Mouse (Mus musculus): ENCODE data around the gene Etfrf1. TPM values are rescaled to one million over a fixed set of nuclear protein-coding genes. Genes with fewer than 3 reads are reported as not detected.

Gene Etfrf1
- total RNA-seq, 1 experiment from 2014 or later = 22.3 TPM

DNA sequence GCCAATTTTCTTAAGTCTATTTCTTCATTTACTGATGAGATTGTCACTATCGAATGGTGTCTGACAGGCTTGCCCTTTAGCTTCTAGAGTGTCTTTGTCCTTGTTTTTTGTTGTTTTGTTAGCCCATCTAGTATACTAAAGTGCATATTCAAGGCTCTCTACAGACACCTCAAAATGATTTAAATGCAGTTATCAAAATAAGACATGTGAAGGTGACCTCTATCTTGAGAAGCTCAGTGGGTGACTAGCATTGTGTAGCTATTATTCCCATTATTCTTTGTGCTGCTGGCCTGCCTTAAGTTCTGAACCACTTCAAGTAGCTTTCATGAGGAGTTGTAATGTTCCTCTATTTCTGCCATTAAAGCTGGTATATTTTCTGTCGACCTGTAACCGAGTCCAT lies 4.9 kb downstream of the Etfrf1 start:
- ATAC-seq (replicated peaks; ENCODE audit: low read depth, poor library complexity, severe bottlenecking) = no peak

DNA sequence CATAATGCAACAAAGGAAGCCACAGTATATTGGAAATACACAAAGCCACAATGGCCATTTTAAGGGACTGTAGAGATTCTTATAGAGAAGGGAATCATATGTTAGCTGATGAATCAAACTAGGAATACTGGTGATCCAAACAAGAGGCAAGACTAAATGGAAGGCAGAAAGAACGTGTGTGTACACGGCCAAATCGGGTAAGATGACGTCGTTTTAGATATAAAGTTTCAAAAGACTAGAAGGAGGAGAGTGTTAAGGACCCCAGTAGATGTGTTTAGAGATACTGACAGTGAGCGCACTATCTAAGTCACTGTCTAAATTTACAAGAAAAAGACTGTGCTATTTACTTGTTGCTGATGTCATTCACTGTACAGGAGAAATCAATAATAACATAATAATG lies 13.3 kb downstream of the Etfrf1 start:
- no peak for ATAC-seq (replicated peaks; ENCODE audit: low read depth, poor library complexity, severe bottlenecking)

DNA sequence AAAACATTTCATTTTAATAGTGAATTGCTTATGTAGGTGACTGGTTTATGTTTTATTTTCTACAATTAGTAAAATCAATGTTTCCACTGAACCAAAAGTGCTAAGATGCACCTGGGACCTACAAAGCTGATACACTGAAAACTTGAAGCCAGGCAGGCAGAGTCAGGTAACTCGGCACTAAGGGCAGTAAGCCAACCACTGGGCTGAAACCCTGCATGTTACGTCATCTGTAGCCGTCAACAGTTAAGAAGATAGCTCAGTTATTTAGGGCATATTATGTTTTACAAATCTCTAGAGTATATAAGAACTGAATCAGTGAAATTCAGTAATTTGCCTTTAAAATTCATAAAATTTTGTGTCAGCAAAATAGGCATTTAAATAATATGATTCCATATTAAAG lies 15.4 kb downstream of the Etfrf1 start:
- no peak for ATAC-seq (replicated peaks; ENCODE audit: low read depth, poor library complexity, severe bottlenecking)

DNA sequence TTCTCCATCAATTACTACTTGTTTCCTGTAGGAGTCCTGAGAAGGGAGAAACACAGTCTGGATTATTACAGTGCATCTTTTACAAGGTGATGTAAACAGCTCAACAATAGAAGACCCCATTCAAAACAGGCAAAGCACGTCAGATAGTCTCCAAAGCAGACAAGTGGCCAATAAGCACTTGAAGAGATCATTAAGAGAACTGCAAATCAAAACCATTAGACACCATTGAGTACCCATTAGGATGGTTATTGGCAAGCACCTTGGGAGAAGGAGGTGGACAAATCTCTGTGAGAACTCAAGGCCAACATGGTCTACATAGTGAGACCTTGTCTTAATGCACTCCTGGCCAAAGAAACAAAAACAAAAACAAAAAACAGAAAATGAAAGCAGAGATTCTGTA lies 23.5 kb downstream of the Etfrf1 start:
- no peak for ATAC-seq (replicated peaks; ENCODE audit: low read depth, poor library complexity, severe bottlenecking)

DNA sequence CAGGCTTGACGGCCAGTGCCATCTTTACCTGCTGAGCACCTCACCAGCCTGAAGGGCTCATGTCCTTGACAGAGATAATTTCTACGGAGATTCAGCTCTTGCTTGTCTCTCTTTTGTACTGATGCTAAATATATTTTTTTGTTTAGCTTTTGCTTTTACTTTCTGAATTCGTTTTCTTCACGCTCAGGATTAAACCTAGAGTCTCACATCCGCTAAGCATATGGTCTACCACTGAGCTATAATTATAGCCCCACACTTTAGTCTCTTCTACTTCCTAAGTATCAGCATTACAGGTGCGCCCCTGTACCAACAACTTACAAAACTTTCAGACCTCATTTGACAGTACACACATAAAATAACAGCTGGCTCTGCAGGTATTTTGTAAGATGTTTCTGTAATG lies 24.4 kb downstream of the Etfrf1 start:
- no peak for ATAC-seq (replicated peaks; ENCODE audit: low read depth, poor library complexity, severe bottlenecking)

DNA sequence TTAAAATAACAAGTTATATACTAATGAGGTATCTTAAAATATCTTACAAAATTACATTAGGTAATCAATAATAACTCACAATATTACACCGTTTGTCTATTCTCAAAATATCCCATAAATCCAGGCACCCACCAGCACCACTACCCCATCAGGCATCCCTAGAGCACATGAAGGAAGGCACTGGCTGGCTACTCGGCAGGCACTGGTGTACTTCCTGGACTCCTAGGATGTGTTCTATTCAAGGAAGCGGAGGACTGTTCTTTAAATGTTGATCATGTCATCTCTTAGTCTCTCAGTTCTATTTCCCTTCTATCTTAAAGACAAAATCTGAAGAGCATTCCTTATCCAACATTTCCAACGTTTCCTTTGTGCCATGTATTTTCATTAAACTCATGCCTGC lies 26.2 kb downstream of the Etfrf1 start:
- no peak for ATAC-seq (replicated peaks; ENCODE audit: low read depth, poor library complexity, severe bottlenecking)

DNA sequence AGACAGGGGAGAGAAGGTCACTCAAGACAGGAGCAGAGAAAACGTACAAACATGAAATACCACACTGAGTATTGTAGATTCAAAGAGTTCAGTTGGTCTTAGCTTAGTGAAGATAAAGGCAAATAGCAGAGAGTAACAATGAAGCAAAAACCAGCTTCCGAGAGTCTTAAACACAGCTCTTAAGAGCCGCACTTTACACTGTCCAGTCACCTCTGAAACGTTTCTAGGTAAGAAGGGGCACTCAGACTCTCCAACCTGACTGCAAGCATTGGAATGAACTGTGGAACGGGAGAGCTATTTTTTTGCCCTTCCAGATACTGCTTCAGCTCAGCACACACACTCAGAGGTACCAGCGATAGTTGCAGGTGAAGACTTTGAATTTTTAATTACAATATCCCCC lies 29.4 kb downstream of the Etfrf1 start:
- no peak for ATAC-seq (replicated peaks; ENCODE audit: low read depth, poor library complexity, severe bottlenecking)

DNA sequence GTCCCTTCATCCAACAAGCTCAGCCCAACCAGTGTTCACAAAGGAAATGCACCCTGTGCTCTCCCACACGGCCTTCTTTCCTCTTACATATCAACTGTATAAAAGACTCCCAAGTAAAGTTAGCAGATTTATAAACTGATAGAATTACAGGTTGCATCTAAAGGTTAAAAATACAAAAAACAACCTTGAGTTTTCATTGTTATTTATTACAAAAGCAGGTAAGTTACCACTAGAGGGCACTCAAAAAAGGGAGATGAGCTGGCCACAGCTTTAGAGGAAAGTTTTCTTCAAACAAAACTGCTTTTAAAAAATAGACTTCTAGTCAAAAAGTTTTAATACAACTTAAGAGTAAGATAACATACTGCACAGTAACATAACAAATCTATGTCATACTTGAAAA lies 31.6 kb downstream of the Etfrf1 start:
- ATAC-seq (replicated peaks; ENCODE audit: low read depth, poor library complexity, severe bottlenecking) = 0 out of 2 replicates have a peak, but pooled peaks have one; percentile 39

DNA sequence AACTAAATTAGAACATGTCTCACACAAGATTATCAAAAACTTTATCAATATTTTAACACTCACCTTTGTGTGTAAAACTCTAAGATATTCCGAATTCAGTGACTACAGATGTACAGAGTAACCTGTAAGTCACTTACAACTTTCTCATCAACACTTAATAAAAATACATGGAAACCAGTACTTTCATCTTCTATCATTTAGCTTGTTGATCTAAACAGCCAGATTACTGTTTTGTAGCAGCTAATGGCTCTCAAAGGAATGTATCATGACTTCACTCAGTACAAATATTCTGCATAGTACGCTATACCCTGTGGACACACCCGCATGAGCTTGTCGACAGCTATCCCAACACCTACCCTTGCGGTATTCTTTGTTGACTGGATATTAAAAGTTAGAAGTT lies 35.9 kb downstream of the Etfrf1 start:
- no peak for ATAC-seq (replicated peaks; ENCODE audit: low read depth, poor library complexity, severe bottlenecking)

DNA sequence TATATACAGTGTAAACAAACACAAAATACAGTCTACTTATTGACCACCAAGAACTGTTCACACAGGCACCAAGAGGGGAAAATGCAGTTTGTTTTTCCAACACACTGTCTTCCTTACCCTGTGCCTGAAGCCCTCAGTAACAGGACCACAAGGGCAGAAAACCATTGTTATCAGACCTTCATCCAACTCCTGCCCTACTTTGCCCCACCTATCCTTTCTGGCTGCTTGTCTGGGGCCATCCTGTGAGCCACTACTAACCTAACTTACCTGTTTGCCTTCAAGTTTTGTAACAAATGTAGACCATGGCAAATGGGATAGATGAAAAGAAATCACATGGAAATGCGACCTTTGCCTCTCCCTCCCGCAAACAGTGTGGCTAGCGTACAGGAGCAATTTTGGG lies 37.0 kb downstream of the Etfrf1 start:
- no peak for ATAC-seq (replicated peaks; ENCODE audit: low read depth, poor library complexity, severe bottlenecking)

DNA sequence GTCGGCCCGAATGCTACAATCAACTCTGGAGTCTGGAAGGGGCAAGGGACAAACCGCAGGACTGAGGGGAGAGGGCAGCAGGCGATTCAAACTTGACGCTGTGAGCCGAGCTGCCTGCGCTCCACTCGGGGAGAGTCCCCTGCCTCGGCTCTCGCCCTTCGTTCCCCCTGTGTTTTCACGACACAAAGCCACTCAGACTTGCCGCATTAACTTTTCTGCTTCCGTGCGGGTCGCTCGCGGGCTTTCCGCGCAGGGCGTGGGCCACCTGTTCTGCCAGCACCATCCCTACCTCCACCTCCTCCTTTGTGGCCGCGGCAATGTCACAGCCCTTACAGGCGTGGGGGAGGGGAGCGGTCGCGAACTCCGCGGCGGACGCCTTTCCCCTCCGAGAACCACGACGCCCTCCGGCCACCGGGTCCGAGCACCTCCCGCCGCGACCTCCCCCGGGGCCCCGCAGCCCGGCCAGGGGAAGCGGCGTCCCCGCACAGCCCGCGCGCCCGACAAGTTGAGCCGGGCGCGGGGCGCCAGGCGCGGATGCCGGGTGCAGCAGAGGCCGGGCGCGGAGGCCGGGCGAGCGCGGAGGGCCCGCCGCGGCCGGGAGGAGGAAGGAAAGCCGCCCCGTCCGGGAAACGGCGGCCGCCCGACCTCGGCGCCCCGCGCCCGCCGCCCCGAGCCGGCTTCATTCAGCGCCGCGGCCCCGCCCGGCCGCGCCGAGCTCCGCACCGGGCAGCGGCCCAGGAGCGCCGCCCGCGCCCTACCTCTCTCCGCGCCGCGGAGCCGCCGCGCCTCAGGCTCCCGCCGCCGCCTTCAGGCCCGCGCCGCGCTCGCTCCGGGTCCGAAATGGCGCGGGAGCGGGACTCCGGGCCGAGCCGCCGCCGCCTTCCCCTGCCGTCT lies 38.6 kb downstream of the Etfrf1 start:
- ATAC-seq (replicated peaks; ENCODE audit: low read depth, poor library complexity, severe bottlenecking) = peak; percentile 49

DNA sequence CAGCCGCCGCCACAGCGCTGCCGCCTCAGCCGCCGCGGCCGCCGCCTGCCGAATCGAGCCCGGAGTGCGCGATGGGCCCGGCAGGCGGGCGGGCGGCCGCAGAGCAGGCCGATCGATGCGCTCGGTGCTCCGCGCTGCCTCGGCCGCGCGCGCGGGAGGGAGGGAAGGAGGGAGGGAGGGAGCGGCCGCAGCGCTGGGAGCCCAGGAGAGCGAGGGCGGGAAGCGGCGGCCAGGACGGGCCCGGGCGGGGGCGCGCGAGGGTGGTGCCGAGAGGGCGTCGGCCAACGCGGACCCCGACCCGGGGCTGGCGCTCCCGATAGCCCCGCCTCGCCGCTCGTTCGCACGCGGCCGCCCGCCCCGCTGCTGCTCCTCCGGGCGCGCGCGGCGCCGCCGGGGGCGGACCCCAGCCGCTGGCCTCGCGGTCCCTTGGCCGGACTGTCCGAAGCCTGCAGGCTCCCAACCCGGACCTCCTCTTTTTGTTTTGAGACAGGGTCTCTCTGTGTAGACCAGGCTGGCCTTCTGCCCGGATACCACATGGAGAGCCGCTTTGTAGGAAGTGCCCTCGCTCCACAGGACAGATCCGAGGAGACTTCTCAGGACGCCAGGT lies 39.4 kb downstream of the Etfrf1 start, which contains the start of gene Kras:
Gene Kras (minus strand): TSS at position 55 of the 607 bp plus-strand sequence.
- ATAC-seq (replicated peaks; ENCODE audit: low read depth, poor library complexity, severe bottlenecking) = peak; percentile 81

DNA sequence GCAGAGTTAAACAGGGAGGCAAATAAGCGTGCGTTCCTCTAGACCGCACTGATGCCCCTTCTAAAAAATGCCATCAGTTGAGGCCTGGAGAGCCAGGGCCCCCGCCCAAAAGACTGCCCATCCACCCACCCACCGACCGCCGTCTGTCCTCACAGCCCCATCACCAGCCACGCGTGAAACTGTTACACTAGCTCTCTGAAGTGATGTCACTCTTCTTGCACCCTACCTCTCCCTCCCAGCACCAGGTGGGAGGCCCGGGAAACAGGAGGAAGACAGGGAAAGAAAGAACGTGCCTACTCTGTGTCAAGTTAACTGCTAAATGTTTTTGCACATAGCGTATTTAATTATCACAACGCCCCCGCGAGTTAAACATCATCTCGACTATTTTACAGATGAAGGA lies 39.9 kb downstream of the Etfrf1 start:
- peak; percentile 10 for ATAC-seq (replicated peaks; ENCODE audit: low read depth, poor library complexity, severe bottlenecking)

DNA sequence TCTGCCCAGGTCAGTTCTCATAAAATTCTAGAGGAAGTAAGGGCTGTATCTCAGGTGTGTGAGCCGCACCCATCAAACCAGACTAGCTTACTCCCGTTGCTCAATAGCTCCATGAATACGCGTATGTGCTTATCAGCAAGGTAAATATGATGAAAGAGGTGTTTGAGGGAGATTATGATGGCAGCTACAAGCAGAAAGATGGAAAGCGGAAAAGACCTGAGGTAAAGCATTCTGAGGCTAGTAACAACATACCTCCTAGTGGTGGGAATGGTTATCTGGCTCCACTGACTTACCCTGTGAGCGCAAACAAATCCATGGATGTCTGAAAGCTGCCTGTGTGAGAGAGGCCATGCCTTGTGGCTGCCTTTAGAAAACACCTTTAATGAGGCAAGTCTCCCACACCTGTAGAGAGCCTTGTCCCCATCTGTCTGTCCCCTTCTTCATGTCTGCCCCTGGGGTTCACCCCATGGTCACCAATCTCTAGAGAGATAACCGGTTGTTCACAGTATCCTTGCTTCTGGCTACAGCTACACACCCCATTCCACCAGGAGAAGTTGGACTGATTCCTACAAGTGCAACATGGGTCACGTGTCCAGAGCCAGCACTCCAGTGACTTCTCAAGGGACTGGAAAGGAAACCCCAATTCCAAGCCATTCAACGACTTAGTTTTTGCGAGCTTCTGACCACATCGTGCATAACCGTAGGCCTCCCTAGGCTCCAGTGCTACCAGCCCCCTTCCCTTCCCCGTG lies 45.2 kb downstream of the Etfrf1 start:
- ATAC-seq (replicated peaks; ENCODE audit: low read depth, poor library complexity, severe bottlenecking) = no peak

DNA sequence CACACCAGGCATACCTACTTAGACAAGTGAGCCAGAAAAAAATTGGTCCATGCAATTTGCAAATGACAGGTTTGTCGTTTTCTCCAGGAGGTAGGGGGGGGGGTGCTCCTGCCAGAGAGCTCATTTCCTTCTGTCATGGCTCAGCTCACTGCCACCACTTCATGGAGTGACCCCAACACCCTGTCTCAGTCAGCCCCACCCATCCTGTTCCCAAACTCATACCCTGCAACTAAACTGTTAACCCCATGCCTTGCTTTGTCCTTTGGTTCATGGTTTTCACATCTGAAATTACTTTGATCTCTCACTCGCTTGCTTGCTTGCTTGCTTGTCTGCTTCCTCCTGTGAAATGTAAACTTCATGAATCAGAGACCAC lies 45.8 kb downstream of the Etfrf1 start:
- no peak for ATAC-seq (replicated peaks; ENCODE audit: low read depth, poor library complexity, severe bottlenecking)

DNA sequence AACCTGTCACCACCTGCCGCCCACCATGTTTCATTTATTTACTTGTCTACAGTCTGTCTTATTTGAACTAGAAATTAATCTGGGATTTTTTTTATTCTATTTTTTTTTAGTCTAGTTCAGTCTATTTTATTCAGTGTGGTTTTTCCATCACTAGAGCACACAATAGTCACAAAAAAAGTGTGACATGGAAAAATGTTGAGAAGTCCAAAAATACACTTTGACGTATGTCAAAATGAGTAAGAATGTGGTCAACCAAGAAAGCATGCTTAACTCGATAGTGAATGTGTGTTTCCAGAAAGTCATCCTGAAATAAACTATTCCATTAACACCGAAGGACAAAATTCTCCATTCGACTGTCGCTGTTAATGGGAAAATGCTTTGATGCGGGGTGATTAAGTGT lies 51.4 kb downstream of the Etfrf1 start:
- no peak for ATAC-seq (replicated peaks; ENCODE audit: low read depth, poor library complexity, severe bottlenecking)

Other genes starting within 250 kb of the Etfrf1 start
- gene Bcat1, start 134.9 kb upstream of the Etfrf1 start, total RNA-seq (2017) = 0.78 and 2.7 TPM in 2 replicates
- gene Lrmp, start 95.5 kb upstream of the Etfrf1 start, total RNA-seq (2017) = 79.5 and 86.6 TPM in 2 replicates
- gene Casc1, start 129 bp upstream of the Etfrf1 start, total RNA-seq (2017) = 1.1 and 2.3 TPM in 2 replicates
- 33.4 and 39.1 TPM in 2 replicates for gene Kras, start 39.1 kb downstream of the Etfrf1 start, total RNA-seq (2017)

All from common myeloid progenitor, adult 5-6 weeks (primary cell).